Mouse (Mus musculus): ENCODE measurements around the gene Zg16.

The Zg16 gene

GRCm38 (mm10) chr7:127020491-127020890, 66.6 kb downstream of the Zg16 start:
- no peak for DNase-seq (ENCODE audit: low spot score)

- no peak for DNase-seq (ENCODE audit: low spot score)
Measured at GRCm38 (mm10) chr7:127020031-127020430, 67.1 kb downstream of the Zg16 start.

- no peak for DNase-seq (ENCODE audit: low spot score)
Measured at GRCm38 (mm10) chr7:127019306-127019960, 67.7 kb downstream of the Zg16 start.

GRCm38 (mm10) chr7:127018416-127019305, 68.5 kb downstream of the Zg16 start:
- DNase-seq (ENCODE audit: low spot score): no peak

GRCm38 (mm10) chr7:127017950-127018345, 69.2 kb downstream of the Zg16 start:
- no peak for DNase-seq (ENCODE audit: low spot score)

- peak; percentile 89 for DNase-seq (ENCODE audit: low spot score)
Measured at GRCm38 (mm10) chr7:127016971-127017949, 69.9 kb downstream of the Zg16 start, which contains the start of gene Pagr1a. TSS of gene Pagr1a (minus strand) at chr7:127017352.

- DNase-seq (ENCODE audit: low spot score): peak; percentile 43
Measured at GRCm38 (mm10) chr7:127016486-127016938, 70.6 kb downstream of the Zg16 start.

- DNase-seq (ENCODE audit: low spot score): no peak
Measured at GRCm38 (mm10) chr7:127016481-127016485, 70.8 kb downstream of the Zg16 start, which contains the start of gene Pagr1b. TSS of gene Pagr1b (minus strand) at chr7:127016484.

- DNase-seq (ENCODE audit: low spot score): no peak
Measured at GRCm38 (mm10) chr7:127016081-127016480, 71.0 kb downstream of the Zg16 start.

GRCm38 (mm10) chr7:127014993-127015392, 72.1 kb downstream of the Zg16 start:
- no peak for DNase-seq (ENCODE audit: low spot score)

GRCm38 (mm10) chr7:127014320-127014719, 72.8 kb downstream of the Zg16 start, which contains the start of gene Mvp:
TSS of gene Mvp (minus strand) at chr7:127014621.
- no peak for DNase-seq (ENCODE audit: low spot score)

- no peak for DNase-seq (ENCODE audit: low spot score)
Measured at GRCm38 (mm10) chr7:127013385-127013784, 73.7 kb downstream of the Zg16 start.

- DNase-seq (ENCODE audit: low spot score): no peak
Measured at GRCm38 (mm10) chr7:127012845-127013244, 74.3 kb downstream of the Zg16 start.

GRCm38 (mm10) chr7:127012374-127012773, 74.8 kb downstream of the Zg16 start:
- no peak for DNase-seq (ENCODE audit: low spot score)

- DNase-seq (ENCODE audit: low spot score): no peak
Measured at GRCm38 (mm10) chr7:127011717-127012116, 75.4 kb downstream of the Zg16 start.

GRCm38 (mm10) chr7:127011051-127011450, 76.1 kb downstream of the Zg16 start:
- no peak for DNase-seq (ENCODE audit: low spot score)

- no peak for DNase-seq (ENCODE audit: low spot score)
Measured at GRCm38 (mm10) chr7:127009307-127010085, 77.6 kb downstream of the Zg16 start.

GRCm38 (mm10) chr7:127008239-127009019, 78.7 kb downstream of the Zg16 start:
- DNase-seq (ENCODE audit: low spot score): peak; percentile 54

GRCm38 (mm10) chr7:127007313-127008024, 79.7 kb downstream of the Zg16 start:
- DNase-seq (ENCODE audit: low spot score): no peak
